Mouse (Mus musculus) neural tube, embryonic 12.5 days (tissue): ENCODE data around the gene Acvrl1. TPM values are rescaled to one million over a fixed set of nuclear protein-coding genes. Genes with fewer than 3 reads are reported as not detected.
"Not testable (repeated sequence)": the region's sequence is repeated elsewhere in the genome, so short reads cannot be mapped to it uniquely, and the experiment has no call there.

Experiments used
- ATAC-seq: fragments of 200-750 bp; cut with Nextera tagmentation; 2 replicates; pipeline ENCODE4 v1.8.0; 2017; ENCODE audit warnings: low read depth, mild to moderate bottlenecking, moderate TSS enrichment, moderate library complexity; ENCODE audit not compliant: low FRiP score
- H3K27ac ChIP-seq: fragments of 300-500 bp; sonication (generic); 2 replicates; pipeline ENCODE4 v1.5.1; 2016
- H3K27me3 ChIP-seq: fragments of 300-500 bp; sonication (generic); replicated peaks from 2 replicates; pipeline ENCODE4 v1.6.1; 2016; ENCODE audit warnings: mild to moderate bottlenecking
- H3K36me3 ChIP-seq: fragments of 300-500 bp; sonication (generic); 2 replicates; pipeline ENCODE4 v1.6.1; 2016; ENCODE audit warnings: mild to moderate bottlenecking
- H3K4me1 ChIP-seq: fragments of 300-500 bp; sonication (generic); 2 replicates; pipeline ENCODE4 v1.6.1; 2016
- H3K4me2 ChIP-seq: fragments of 300-500 bp; sonication (generic); replicated peaks from 2 replicates; pipeline ENCODE4 v1.6.1; 2016; ENCODE audit warnings: mild to moderate bottlenecking
- H3K4me3 ChIP-seq: fragments of 300-500 bp; sonication (generic); 2 replicates; pipeline ENCODE4 v1.5.1; 2016
- H3K9ac ChIP-seq: fragments of 300-500 bp; sonication (generic); 2 replicates; pipeline ENCODE4 v1.6.1; 2016; ENCODE audit warnings: mild to moderate bottlenecking
- H3K9me3 ChIP-seq: fragments of 300-500 bp; sonication (generic); 2 replicates; pipeline ENCODE4 v1.6.1; 2016; ENCODE audit warnings: mild to moderate bottlenecking
- WGBS: fragments of 180-500 bp; shearing (Covaris S2); methylation state at CpG from one replicate; pipeline ENCODE4 v1.1.7; 2016; 5-methylcytosine and 5-hydroxymethylcytosine counted together
- polyA plus RNA-seq: library from polyadenylated mRNA; unstranded; fragments of >200 nt; fragmentation: Nextera tagmentation; extraction: Ambion mirVana; gene quantifications from 2 replicates; pipeline ENCODE4 v1.2.1, GENCODE M21; 2016

Acvrl1 gene
- polyA plus RNA-seq, 1 experiment from 2014 or later, result 8.3 TPM

GRCm38 (mm10) chr15:101113778-101114177 lies 14.5 kb upstream of the Acvrl1 start:
- ATAC-seq, H3K9ac ChIP-seq, H3K4me1 ChIP-seq, H3K4me3 ChIP-seq, H3K27me3 ChIP-seq, H3K4me2 ChIP-seq, H3K36me3 ChIP-seq, H3K27ac ChIP-seq, H3K9me3 ChIP-seq: not testable (repeated sequence)
- 82% methylated on average over 2 of the region's 2 CpGs for WGBS

DNA sequence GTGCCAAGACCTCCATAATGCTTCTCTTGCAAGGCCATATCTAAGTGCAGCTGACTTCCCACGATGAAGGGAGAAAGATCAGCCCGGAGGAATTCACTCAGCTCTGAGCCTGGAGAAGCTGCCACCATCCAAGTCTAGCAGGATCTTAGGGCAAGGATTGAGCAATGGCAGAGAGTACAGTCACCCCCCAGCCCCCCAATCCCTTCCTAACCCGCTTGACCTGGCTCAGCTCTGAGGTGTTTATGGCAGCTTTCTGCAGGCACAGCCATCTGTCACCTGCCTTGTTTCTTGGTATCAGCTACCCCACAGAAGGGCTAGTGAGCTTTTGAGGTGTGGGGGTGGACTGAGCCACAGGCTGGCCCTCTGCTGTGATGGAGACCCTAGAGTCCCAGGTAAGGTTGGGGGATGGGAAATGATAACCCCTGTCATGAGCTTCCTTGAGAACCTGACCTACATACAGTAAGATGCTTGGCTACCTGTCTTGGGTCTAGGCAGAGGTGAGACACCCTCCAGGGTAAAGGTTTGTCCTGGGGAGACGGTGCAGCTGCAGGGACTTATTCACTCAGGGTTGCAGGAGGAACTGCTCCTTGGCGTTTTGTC lies 12.7 kb upstream of the Acvrl1 start, which contains the start of gene Ankrd33:
Gene Ankrd33, plus strand, starts transcription at position 245 of the 600 bp plus-strand sequence.
- Histone ChIP-seq H3K27me3 (0 out of 2 replicates have a peak, but pooled peaks cover 6% of the 10 kb centered on the region), H3K36me3 (no peaks in the 10 kb centered on the region)
- WGBS, result 78% methylated on average over 5 of the region's 5 CpGs

GRCm38 (mm10) chr15:101118399-101119125 lies 9.8 kb upstream of the Acvrl1 start:
- Histone ChIP-seq H3K4me1 (no peaks in the 10 kb centered on the region), H3K27ac (no peak overlapping the region), H3K4me2 (no peak overlapping the region), H3K4me3 (no peak overlapping the region), H3K27me3 (0 out of 2 replicates have a peak, but pooled peaks cover 6% of the 10 kb centered on the region), H3K36me3 (no peaks in the 10 kb centered on the region), H3K9ac (no peak overlapping the region), H3K9me3 (no peaks in the 10 kb centered on the region)
- 68% methylated on average over 14 of the region's 14 CpGs for WGBS
- no peak for ATAC-seq

More for the DNA sequence above, 12.7 kb upstream of the Acvrl1 start, which contains the start of gene Ankrd33:
- Histone ChIP-seq H3K4me2 (no peak within 1 kb of the TSS), H3K27ac (no peak within 1 kb of the TSS), H3K9me3 (no peaks in the 10 kb centered on the region), H3K4me3 (no peak within 1 kb of the TSS), H3K4me1 (no peaks in the 10 kb centered on the region), H3K9ac (0 out of 2 replicates have a peak within 1 kb of the TSS, but pooled peaks have one; percentile 8)
- ATAC-seq, result no peak

GRCm38 (mm10) chr15:101121411-101122289 lies 6.7 kb upstream of the Acvrl1 start:
- no peaks in the 10 kb centered on the region for H3K4me1 ChIP-seq
- no peaks in the 10 kb centered on the region for H3K36me3 ChIP-seq
- H3K9ac ChIP-seq, result no peak overlapping the region
- no peak for ATAC-seq
- H3K4me3 ChIP-seq, result no peak overlapping the region
- H3K27me3 ChIP-seq, result peaks cover 10% of the 10 kb centered on the region; the same call in 1 of the 2 replicates
- WGBS, result 76% methylated on average over 9 of the region's 9 CpGs
- H3K4me2 ChIP-seq, result no peak overlapping the region
- H3K27ac ChIP-seq, result no peak overlapping the region
- H3K9me3 ChIP-seq, result no peaks in the 10 kb centered on the region

- H3K4me1 ChIP-seq, result no peaks in the 10 kb centered on the region
- no peaks in the 10 kb centered on the region for H3K9me3 ChIP-seq
- 15% methylated on average over 2 of the region's 2 CpGs for WGBS
- H3K4me3 ChIP-seq, result no peak overlapping the region
- no peak overlapping the region for H3K4me2 ChIP-seq
- no peaks in the 10 kb centered on the region for H3K36me3 ChIP-seq
- no peak overlapping the region for H3K27ac ChIP-seq
- ATAC-seq, result no peak
- no peak overlapping the region for H3K9ac ChIP-seq
- peaks cover 16% of the 10 kb centered on the region for H3K27me3 ChIP-seq
Measured at GRCm38 (mm10) chr15:101122290-101122589, 6.1 kb upstream of the Acvrl1 start.

- ATAC-seq, result no peak
- no peak overlapping the region for H3K4me3 ChIP-seq
- 32% methylated on average over 4 of the region's 4 CpGs for WGBS
- no peaks in the 10 kb centered on the region for H3K4me1 ChIP-seq
- H3K4me2 ChIP-seq, result no peak overlapping the region
- no peaks in the 10 kb centered on the region for H3K9me3 ChIP-seq
- no peak overlapping the region for H3K9ac ChIP-seq
- no peaks in the 10 kb centered on the region for H3K36me3 ChIP-seq
- no peak overlapping the region for H3K27ac ChIP-seq
- peaks cover 25% of the 10 kb centered on the region for H3K27me3 ChIP-seq
Measured at GRCm38 (mm10) chr15:101123202-101123601, 5.1 kb upstream of the Acvrl1 start.

DNA sequence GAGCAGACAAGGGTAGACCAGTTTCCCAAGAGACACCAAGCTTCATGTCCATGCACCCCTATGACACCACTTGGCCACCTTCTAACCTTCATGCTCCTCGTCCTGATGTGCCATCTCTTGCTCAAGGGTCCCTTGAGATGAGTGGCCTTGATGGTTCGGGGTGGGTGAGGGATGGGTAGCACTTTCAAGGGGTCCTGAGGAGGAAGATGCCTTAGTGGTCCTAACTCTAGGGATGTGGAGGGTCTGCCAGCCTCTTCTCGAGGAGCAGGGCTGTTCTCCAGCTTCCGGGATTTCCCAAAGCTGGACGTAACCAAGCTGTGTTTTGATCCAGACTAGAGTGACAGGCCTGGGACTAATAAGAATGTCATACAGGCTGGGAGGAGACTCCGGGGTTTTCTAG lies 2.8 kb upstream of the Acvrl1 start:
- Histone ChIP-seq H3K27me3 (peaks cover 41% of the 10 kb centered on the region), H3K27ac (no peak overlapping the region), H3K9ac (no peak overlapping the region), H3K4me1 (peaks cover 8% of the 10 kb centered on the region), H3K36me3 (no peaks in the 10 kb centered on the region), H3K4me3 (no peak overlapping the region), H3K4me2 (no peak overlapping the region), H3K9me3 (no peaks in the 10 kb centered on the region)
- ATAC-seq, result no peak
- WGBS, result 90% methylated on average over 6 of the region's 6 CpGs

DNA sequence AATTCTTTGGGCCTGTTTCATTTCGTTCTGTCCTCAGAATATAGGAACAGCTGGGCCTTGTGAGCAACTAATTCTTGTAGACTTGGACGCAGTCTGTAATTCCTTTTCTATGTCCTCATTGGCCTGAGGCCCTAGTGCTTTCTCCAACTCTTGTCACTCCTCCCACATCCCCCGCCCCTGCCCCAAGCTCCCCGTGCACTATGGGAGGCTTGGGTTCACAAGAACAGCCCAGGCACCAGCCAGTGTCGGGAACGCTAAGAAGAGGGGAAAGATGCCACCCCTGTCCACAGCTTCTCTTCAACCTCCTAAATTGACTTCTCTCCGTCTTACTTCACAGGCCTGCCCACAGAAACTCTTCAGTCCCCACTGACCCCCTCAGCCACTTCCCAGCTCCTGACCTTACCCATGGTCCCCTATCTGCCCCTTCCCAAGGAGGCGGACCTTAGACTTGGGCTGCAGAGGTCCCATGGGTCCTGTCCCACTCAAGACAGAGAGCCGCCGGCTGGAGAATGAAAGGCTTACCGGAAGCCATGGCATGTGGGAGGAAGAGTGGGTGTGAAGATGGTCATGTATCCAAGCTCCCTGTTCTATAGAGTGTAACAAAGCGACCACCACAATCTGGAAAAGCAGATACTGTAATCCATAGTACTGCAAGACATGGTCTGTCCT lies 1.3 kb upstream of the Acvrl1 start:
- ATAC-seq, result no peak
- Histone ChIP-seq H3K9ac (no peak overlapping the region), H3K9me3 (no peaks in the 10 kb centered on the region), H3K36me3 (no peaks in the 10 kb centered on the region), H3K27ac (no peak overlapping the region), H3K4me2 (no peak overlapping the region), H3K4me3 (no peak overlapping the region), H3K27me3 (peaks cover 51% of the 10 kb centered on the region), H3K4me1 (peaks cover 13% of the 10 kb centered on the region)
- 78% methylated on average over 12 of the region's 12 CpGs for WGBS

GRCm38 (mm10) chr15:101129412-101129811 lies 1.1 kb downstream of the Acvrl1 start:
- H3K4me3 ChIP-seq, result peak overlapping the region; percentile 24; the same call in 1 of the 2 replicates
- peaks cover 28% of the 10 kb centered on the region for H3K4me1 ChIP-seq
- H3K4me2 ChIP-seq, result 0 out of 2 replicates have a peak overlapping the region, but pooled peaks have one; percentile 53

DNA sequence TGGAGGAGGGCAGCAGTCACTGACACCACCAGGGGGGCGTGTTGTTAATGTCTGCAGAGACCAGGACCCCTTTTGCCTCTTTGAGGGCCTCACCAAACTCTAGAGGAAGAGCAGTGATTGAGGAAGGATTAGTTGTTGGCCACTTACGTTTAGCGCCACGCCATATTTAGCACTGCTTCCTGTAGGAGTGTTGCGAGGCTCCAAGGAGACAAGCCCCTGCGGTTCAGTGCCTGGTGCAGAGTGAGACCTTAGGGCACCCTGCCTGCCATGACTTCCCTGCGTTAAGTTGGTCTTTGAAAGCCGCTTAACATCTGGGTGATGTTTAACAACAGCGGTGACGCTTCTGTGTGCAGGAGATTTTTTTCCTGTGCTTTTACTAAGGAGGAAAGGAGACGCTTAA lies 3.2 kb downstream of the Acvrl1 start:
- 49% methylated on average over 11 of the region's 11 CpGs for WGBS
- Histone ChIP-seq H3K27me3 (peaks cover 47% of the 10 kb centered on the region), H3K36me3 (no peaks in the 10 kb centered on the region), H3K4me1 (peaks cover 29% of the 10 kb centered on the region), H3K9ac (no peak overlapping the region), H3K4me2 (peak overlapping the region; percentile 4; the same call in 1 of the 2 replicates), H3K4me3 (no peak overlapping the region), H3K9me3 (no peaks in the 10 kb centered on the region), H3K27ac (no peak overlapping the region)
- ATAC-seq, result no peak

More at GRCm38 (mm10) chr15:101129412-101129811, 1.1 kb downstream of the Acvrl1 start:
- Histone ChIP-seq H3K27me3 (peaks cover 51% of the 10 kb centered on the region), H3K36me3 (no peaks in the 10 kb centered on the region), H3K9ac (no peak overlapping the region), H3K27ac (no peak overlapping the region), H3K9me3 (no peaks in the 10 kb centered on the region)
- WGBS, result 31% methylated on average over 5 of the region's 5 CpGs
- ATAC-seq, result no peak

GRCm38 (mm10) chr15:101132041-101132440 lies 3.7 kb downstream of the Acvrl1 start:
- Histone ChIP-seq H3K4me2 (peak overlapping the region; percentile 4; the same call in 1 of the 2 replicates), H3K9me3 (no peaks in the 10 kb centered on the region), H3K4me1 (peaks cover 29% of the 10 kb centered on the region), H3K36me3 (no peaks in the 10 kb centered on the region), H3K27ac (no peak overlapping the region), H3K4me3 (no peak overlapping the region), H3K27me3 (peaks cover 42% of the 10 kb centered on the region), H3K9ac (no peak overlapping the region)
- WGBS, result 53% methylated on average over 6 of the region's 6 CpGs
- no peak for ATAC-seq
